8 mouse cellular contexts compared by ENCODE assay signal in the genomic region with DNA sequence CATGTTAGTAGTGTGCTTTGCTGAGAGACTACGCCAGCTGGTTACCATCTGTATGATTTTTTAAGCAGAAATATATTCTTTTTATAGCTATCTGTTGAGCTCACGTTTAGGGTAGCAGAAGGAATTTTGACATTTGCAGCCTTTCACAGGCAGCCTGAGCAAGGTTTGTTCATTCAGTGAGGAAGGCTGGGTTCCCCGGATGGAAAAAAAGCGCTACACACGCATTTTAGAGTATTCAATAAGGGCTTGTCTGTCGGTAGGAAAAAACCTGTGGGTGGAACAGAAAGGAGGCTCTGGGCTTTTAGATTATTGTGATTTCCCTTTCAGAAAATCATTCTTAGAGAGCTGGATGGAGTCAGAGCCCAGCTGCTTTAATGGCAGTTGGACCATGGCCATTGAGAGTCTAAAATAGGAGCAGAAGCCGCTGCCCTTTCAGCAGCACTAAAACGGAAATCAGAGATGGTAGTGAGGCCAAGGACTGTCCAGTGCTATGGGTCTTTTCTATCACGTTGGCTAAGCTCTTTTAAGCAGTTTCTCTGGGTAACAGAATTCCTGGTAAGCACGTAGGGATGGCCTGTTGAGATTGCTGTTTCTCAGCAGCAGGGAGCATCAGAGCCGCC. TPM values are rescaled to one million over a fixed set of nuclear protein-coding genes. Genes with fewer than 3 reads are reported as not detected.
DNase-seq lines count a peak whose midpoint lies in the region; ATAC-seq and TF ChIP-seq lines count a peak whose summit lies in the region.

No protein-coding gene starts in this region.

- no peak overlapping the region for H3K4me2 ChIP-seq in kidney, postnatal 0 days (ENCODE audit: low read length)

- H3K9ac ChIP-seq in kidney, postnatal 0 days (ENCODE audit: low read depth, low read length), result no peak overlapping the region

- WGBS in kidney, postnatal 0 days, result 69% methylated on average over 11 of the region's 11 CpGs

- peak; percentile 8 for DNase-seq in kidney, postnatal 0 days (ENCODE audit: low spot score)
- no peak for DNase-seq in kidney, adult 18-20 months
- peak; percentile 45 to 52 for DNase-seq in frontal cortex, postnatal 14 days (ENCODE audit: low spot score in 2 of 2)
- peak; percentile 70 to 88 for DNase-seq in layer of hippocampus, adult 18-20 months (ENCODE audit: low spot score in 2 of 2)
- DNase-seq in right cerebral cortex, adult 18-20 months, result peak; percentile 79
- DNase-seq in c-Kit-positive CD71-positive TER-119-positive erythroid progenitor cells, embryonic 14.5 days (ENCODE audit: low spot score), result no peak
- DNase-seq in ovary, postnatal 14 days (ENCODE audit: low spot score), result no peak
- DNase-seq in embryo, embryonic 10 days (ENCODE audit: low spot score), result no peak

- no peak overlapping the region for H3K27ac ChIP-seq in kidney, postnatal 0 days

- no peak for ATAC-seq in kidney, postnatal 0 days (replicated peaks; ENCODE audit: low FRiP score, low read depth)

- H3K9me3 ChIP-seq in kidney, postnatal 0 days (replicated peaks; ENCODE audit: low read length), result no peaks in the 10 kb centered on the region

- no peak overlapping the region for H3K4me3 ChIP-seq in kidney, postnatal 0 days (replicated peaks; ENCODE audit: low read depth, low read length)

- no peaks in the 10 kb centered on the region for H3K27me3 ChIP-seq in kidney, postnatal 0 days (ENCODE audit: insufficient read depth, low read length)

- H3K36me3 ChIP-seq in kidney, postnatal 0 days (ENCODE audit: insufficient read depth, low read length), result peaks cover 12% of the 10 kb centered on the region; the same call in 1 of the 2 replicates

- TF ChIP-seq CTCF in kidney, postnatal 0 days (IDR thresholded peaks at IDR 0.05; ENCODE audit: low read depth), result no peak

- H3K4me1 ChIP-seq in kidney, postnatal 0 days (replicated peaks; ENCODE audit: insufficient read depth, low read length), result no peaks in the 10 kb centered on the region

RNA-seq across cellular contexts. Expression of a gene that starts 10.5 kb away (rescaled TPM):
- polyA plus RNA-seq in kidney, postnatal 0 days (2015; fragmentation: Nextera tagmentation; extraction: Ambion mirVana), result 0.29 and 0.33 TPM in 2 replicates
- 1 to 10 TPM; 8.6 to 8.8 TPM for total RNA-seq in layer of hippocampus, adult 18-20 months (2021)

RNA-seq across cellular contexts. Expression of a gene that starts 38.3 kb away (rescaled TPM):
- polyA plus RNA-seq in kidney, postnatal 0 days (2015; fragmentation: Nextera tagmentation; extraction: Ambion mirVana), result 9.2 and 9.7 TPM in 2 replicates
- 10 to 100 TPM; 33.5 to 41.2 TPM for total RNA-seq in layer of hippocampus, adult 18-20 months (2021)

Comparison
In these comparisons a context has a peak if more than half of its experiments do, and no peak if none do; other contexts are left out.
1. DNase-seq: peak in kidney, postnatal 0 days (single experiment), frontal cortex, postnatal 14 days (2 of 2), layer of hippocampus, adult 18-20 months (2 of 2) and right cerebral cortex, adult 18-20 months (single experiment); none in kidney, adult 18-20 months (single experiment), c-Kit-positive CD71-positive TER-119-positive erythroid progenitor cells, embryonic 14.5 days (single experiment), ovary, postnatal 14 days (single experiment) and embryo, embryonic 10 days (single experiment).